Mouse (Mus musculus): ENCODE results near the gene Ctf1.

GRCm38 (mm10) chr7:127716992-127717391 lies 4.5 kb downstream of the Ctf1 start:
- TF ChIP-seq CTCF (IDR thresholded peaks at IDR 0.05; ENCODE audit: insufficient read depth, low read depth, low read length) (peak; percentile 61; the same call in 1 of the 2 replicates), POLR2A (IDR thresholded peaks at IDR 0.05; ENCODE audit: insufficient read depth, low read depth, low read length) (no peak)

Measured in olfactory bulb, adult 2 months (tissue).